Mouse (Mus musculus): Measurements from ENCODE around the gene Sat2. TPM values are rescaled to one million over a fixed set of nuclear protein-coding genes. Genes with fewer than 3 reads are reported as not detected.

The Sat2 gene
- polyA plus RNA-seq, 1 experiment: 19.5 TPM

- DNase-seq (ENCODE audit: low spot score): peak; percentile 89
Observed at GRCm38 (mm10) chr11:69670786-69671725, 49.2 kb downstream of the Sat2 start.

GRCm38 (mm10) chr11:69671726-69672124, 49.9 kb downstream of the Sat2 start:
- no peak for DNase-seq (ENCODE audit: low spot score)

- DNase-seq (ENCODE audit: low spot score): peak; percentile 97
Observed at GRCm38 (mm10) chr11:69672211-69672706, 50.4 kb downstream of the Sat2 start, which contains the start of gene Eif4a1. Gene Eif4a1, minus strand, starts transcription at chr11:69672423.

Other genes with a start within 250 kb of the Sat2 start
- gene Naa38, start 226.5 kb upstream of the Sat2 start, polyA plus RNA-seq (2012; rRNA removed): 143 and 188 TPM in 2 replicates
- 43.0 and 48.0 TPM in 2 replicates for gene Cyb5d1, start 226.4 kb upstream of the Sat2 start, polyA plus RNA-seq (2012; rRNA removed)
- gene Tmem88, start 223.8 kb upstream of the Sat2 start, polyA plus RNA-seq (2012; rRNA removed): 11.5 and 11.6 TPM in 2 replicates
- 3.3 and 10.7 TPM in 2 replicates for gene Kdm6b, start 208.3 kb upstream of the Sat2 start, polyA plus RNA-seq (2012; rRNA removed)
- gene Dnah2, start 72.9 kb upstream of the Sat2 start, polyA plus RNA-seq (2012; rRNA removed): 0.19 and 0.22 TPM in 2 replicates
- 0.99 and 1.1 TPM in 2 replicates for gene Efnb3, start 61.8 kb upstream of the Sat2 start, polyA plus RNA-seq (2012; rRNA removed)
- gene Wrap53, start 41.8 kb upstream of the Sat2 start, polyA plus RNA-seq (2012; rRNA removed): 7.2 and 7.3 TPM in 2 replicates
- gene Trp53, start 41.7 kb upstream of the Sat2 start, polyA plus RNA-seq (2012; rRNA removed): 77.8 and 85.8 TPM in 2 replicates
- 23.5 and 46.2 TPM in 2 replicates for gene Atp1b2, start 16.1 kb upstream of the Sat2 start, polyA plus RNA-seq (2012; rRNA removed)
- not detected in 2 replicates for gene Shbg, start 4.1 kb upstream of the Sat2 start, polyA plus RNA-seq (2012; rRNA removed)
- gene Fxr2, start 11.0 kb downstream of the Sat2 start, polyA plus RNA-seq (2012; rRNA removed): 74.8 and 85.8 TPM in 2 replicates
- 33.7 and 43.5 TPM in 2 replicates for gene Sox15, start 33.3 kb downstream of the Sat2 start, polyA plus RNA-seq (2012; rRNA removed)
- 62.0 and 86.7 TPM in 2 replicates for gene Mpdu1, start 40.6 kb downstream of the Sat2 start, polyA plus RNA-seq (2012; rRNA removed)
- 20.5 and 24.9 TPM in 2 replicates for gene Cd68, start 44.1 kb downstream of the Sat2 start, polyA plus RNA-seq (2012; rRNA removed)
- 461 and 554 TPM in 2 replicates for gene Eif4a1, start 50.4 kb downstream of the Sat2 start, polyA plus RNA-seq (2012; rRNA removed)
- gene Senp3, start 60.1 kb downstream of the Sat2 start, polyA plus RNA-seq (2012; rRNA removed): 83.4 and 108 TPM in 2 replicates
- 5.1 and 6.8 TPM in 2 replicates for gene Tnfsf13, start 63.8 kb downstream of the Sat2 start, polyA plus RNA-seq (2012; rRNA removed)
- 85.4 and 87.0 TPM in 2 replicates for gene Tnfsf12, start 73.8 kb downstream of the Sat2 start, polyA plus RNA-seq (2012; rRNA removed)
- gene Tnfsfm13, start 74.1 kb downstream of the Sat2 start, polyA plus RNA-seq (2012; rRNA removed): 10.0 and 10.3 TPM in 2 replicates
- gene Polr2a, start 136.6 kb downstream of the Sat2 start, polyA plus RNA-seq (2012; rRNA removed): 9.4 and 24.4 TPM in 2 replicates
- 0.07 TPM in 1 of 2 replicates, not detected in the other for gene Slc35g3, start 139.9 kb downstream of the Sat2 start, polyA plus RNA-seq (2012; rRNA removed)
- 35.6 and 46.1 TPM in 2 replicates for gene Zbtb4, start 143.9 kb downstream of the Sat2 start, polyA plus RNA-seq (2012; rRNA removed)
- gene Chrnb1, start 173.9 kb downstream of the Sat2 start, polyA plus RNA-seq (2012; rRNA removed): 15.6 and 25.0 TPM in 2 replicates
- gene Fgf11, start 179.8 kb downstream of the Sat2 start, polyA plus RNA-seq (2012; rRNA removed): 6.3 and 7.2 TPM in 2 replicates
- 11.5 and 13.2 TPM in 2 replicates for gene Tmem102, start 183.6 kb downstream of the Sat2 start, polyA plus RNA-seq (2012; rRNA removed)
- gene Gm39566, start 193.3 kb downstream of the Sat2 start, polyA plus RNA-seq (2012; rRNA removed): not detected in 2 replicates
- not detected in 2 replicates for gene Spem2, start 196.4 kb downstream of the Sat2 start, polyA plus RNA-seq (2012; rRNA removed)
- 0.55 and 0.71 TPM in 2 replicates for gene Spem1, start 200.2 kb downstream of the Sat2 start, polyA plus RNA-seq (2012; rRNA removed)
- 18.3 and 27.7 TPM in 2 replicates for gene Nlgn2, start 215.8 kb downstream of the Sat2 start, polyA plus RNA-seq (2012; rRNA removed)
- gene Tmem256, start 216.5 kb downstream of the Sat2 start, polyA plus RNA-seq (2012; rRNA removed): 202 and 261 TPM in 2 replicates
- 104 and 110 TPM in 2 replicates for gene Plscr3, start 224.4 kb downstream of the Sat2 start, polyA plus RNA-seq (2012; rRNA removed)
- gene Tnk1, start 236.7 kb downstream of the Sat2 start, polyA plus RNA-seq (2012; rRNA removed): 15.2 and 15.4 TPM in 2 replicates

Measured in urinary bladder, adult 2 months (tissue).